Mouse (Mus musculus) limb, embryonic 13.5 days (tissue): ENCODE measurements at regions not wholly inside any gene's neighbourhood (a gene's known extent, or its start where the extent isn't known, plus 50 kb on each side); places are given as distances from the start of the nearest gene placed in this dataset.

Source experiments
- ATAC-seq: fragments of 200-750 bp; cut with Nextera tagmentation; 2 replicates; pipeline ENCODE4 v1.8.0; 2017; ENCODE audit warnings: low read depth, moderate number of reproducible peaks, moderate TSS enrichment; ENCODE audit not compliant: low FRiP score
- H3K27ac ChIP-seq: fragments of 300-500 bp; sonication (generic); 2 replicates; pipeline ENCODE4 v1.5.1; 2015; ENCODE audit warnings: inconsistent platforms, mild to moderate bottlenecking, moderate library complexity
- H3K27me3 ChIP-seq: fragments of 300-500 bp; sonication (generic); 2 replicates; pipeline ENCODE4 v1.6.1; 2015; ENCODE audit warnings: mild to moderate bottlenecking, inconsistent platforms
- H3K36me3 ChIP-seq: fragments of 300-500 bp; sonication (generic); 2 replicates; pipeline ENCODE4 v1.6.1; 2015; ENCODE audit warnings: inconsistent platforms, mild to moderate bottlenecking, moderate library complexity
- H3K4me1 ChIP-seq: fragments of 300-500 bp; sonication (generic); 2 replicates; pipeline ENCODE4 v1.6.1; 2015; ENCODE audit warnings: inconsistent platforms
- H3K4me2 ChIP-seq: fragments of 300-500 bp; sonication (generic); replicated peaks from 2 replicates; pipeline ENCODE4 v1.6.1; 2015; ENCODE audit warnings: inconsistent platforms, mild to moderate bottlenecking, moderate library complexity
- H3K4me3 ChIP-seq: fragments of 300-500 bp; sonication (generic); 2 replicates; pipeline ENCODE4 v1.5.1; 2015; ENCODE audit warnings: moderate library complexity, mild to moderate bottlenecking, inconsistent platforms
- H3K9ac ChIP-seq: fragments of 300-500 bp; sonication (generic); 2 replicates; pipeline ENCODE4 v1.6.1; 2015; ENCODE audit warnings: mild to moderate bottlenecking, inconsistent platforms
- H3K9me3 ChIP-seq: fragments of 300-500 bp; sonication (generic); 2 replicates; pipeline ENCODE4 v1.6.1; 2016; ENCODE audit warnings: inconsistent platforms
- WGBS: fragments of 180-500 bp; shearing (Covaris S2); methylation state at CpG from one replicate; pipeline ENCODE4 v1.1.7; 2015; 5-methylcytosine and 5-hydroxymethylcytosine counted together

GRCm38 (mm10) chr4:125922317-125922878 lies 102.0 kb upstream of the Csf3r start:
- Histone ChIP-seq H3K4me2 (no peak overlapping the region), H3K36me3 (no peaks in the 10 kb centered on the region), H3K27me3 (peaks cover 63% of the 10 kb centered on the region), H3K9me3 (no peaks in the 10 kb centered on the region), H3K4me1 (peaks cover 5% of the 10 kb centered on the region; the same call in 1 of the 2 replicates), H3K4me3 (no peak overlapping the region), H3K27ac (no peak overlapping the region), H3K9ac (no peak overlapping the region)
- no peak for ATAC-seq
- WGBS, result 17% methylated on average over 11 of the region's 11 CpGs

GRCm38 (mm10) chr4:125923225-125923624 lies 101.1 kb upstream of the Csf3r start:
- Histone ChIP-seq H3K4me2 (no peak overlapping the region), H3K9me3 (no peaks in the 10 kb centered on the region), H3K4me1 (peaks cover 5% of the 10 kb centered on the region; the same call in 1 of the 2 replicates), H3K36me3 (no peaks in the 10 kb centered on the region), H3K27ac (no peak overlapping the region), H3K4me3 (no peak overlapping the region), H3K27me3 (peaks cover 61% of the 10 kb centered on the region), H3K9ac (no peak overlapping the region)
- no peak for ATAC-seq
- WGBS, result 53% methylated on average over 7 of the region's 7 CpGs

GRCm38 (mm10) chr4:125928196-125928595 lies 96.2 kb upstream of the Csf3r start:
- Histone ChIP-seq H3K4me3 (no peak overlapping the region), H3K9ac (no peak overlapping the region), H3K4me2 (no peak overlapping the region), H3K27me3 (peaks cover 49% of the 10 kb centered on the region), H3K36me3 (no peaks in the 10 kb centered on the region), H3K27ac (no peak overlapping the region), H3K9me3 (no peaks in the 10 kb centered on the region), H3K4me1 (no peaks in the 10 kb centered on the region; the same call in 1 of the 2 replicates)
- ATAC-seq, result no peak
- whole genome bisulfite sequencing, result 44% methylated on average over 4 of the region's 4 CpGs

GRCm38 (mm10) chr4:125929122-125929772 lies 95.1 kb upstream of the Csf3r start:
- Histone ChIP-seq H3K4me2 (no peak overlapping the region), H3K9me3 (no peaks in the 10 kb centered on the region), H3K27ac (no peak overlapping the region), H3K4me1 (no peaks in the 10 kb centered on the region; the same call in 1 of the 2 replicates), H3K27me3 (peaks cover 50% of the 10 kb centered on the region), H3K4me3 (no peak overlapping the region), H3K36me3 (no peaks in the 10 kb centered on the region), H3K9ac (no peak overlapping the region)
- 67% methylated on average over 17 of the region's 17 CpGs for whole genome bisulfite sequencing
- no peak for ATAC-seq

- WGBS, result 44% methylated on average over 10 of the region's 10 CpGs
- Histone ChIP-seq H3K4me2 (no peak overlapping the region), H3K4me3 (no peak overlapping the region), H3K9ac (no peak overlapping the region), H3K27me3 (peaks cover 50% of the 10 kb centered on the region), H3K27ac (no peak overlapping the region), H3K9me3 (no peaks in the 10 kb centered on the region), H3K4me1 (no peaks in the 10 kb centered on the region; the same call in 1 of the 2 replicates), H3K36me3 (no peaks in the 10 kb centered on the region)
- ATAC-seq, result no peak
Measured at GRCm38 (mm10) chr4:125930764-125931163, 93.6 kb upstream of the Csf3r start.

GRCm38 (mm10) chr4:125931321-125931720 lies 93.0 kb upstream of the Csf3r start:
- H3K36me3 ChIP-seq, result no peaks in the 10 kb centered on the region
- H3K27ac ChIP-seq, result no peak overlapping the region
- peaks cover 50% of the 10 kb centered on the region for H3K27me3 ChIP-seq
- no peaks in the 10 kb centered on the region; the same call in 1 of the 2 replicates for H3K4me1 ChIP-seq
- no peak overlapping the region for H3K9ac ChIP-seq
- H3K4me2 ChIP-seq, result no peak overlapping the region
- 55% methylated on average over 6 of the region's 6 CpGs for WGBS
- no peak for ATAC-seq
- no peak overlapping the region for H3K4me3 ChIP-seq
- no peaks in the 10 kb centered on the region for H3K9me3 ChIP-seq

GRCm38 (mm10) chr4:125932036-125932756 lies 92.2 kb upstream of the Csf3r start:
- no peaks in the 10 kb centered on the region; the same call in 1 of the 2 replicates for H3K4me1 ChIP-seq
- H3K27ac ChIP-seq, result no peak overlapping the region
- H3K9ac ChIP-seq, result no peak overlapping the region
- WGBS, result 70% methylated on average over 22 of the region's 22 CpGs
- ATAC-seq, result no peak
- no peak overlapping the region for H3K4me3 ChIP-seq
- H3K27me3 ChIP-seq, result peaks cover 50% of the 10 kb centered on the region
- no peak overlapping the region for H3K4me2 ChIP-seq
- H3K9me3 ChIP-seq, result no peaks in the 10 kb centered on the region
- no peaks in the 10 kb centered on the region for H3K36me3 ChIP-seq

GRCm38 (mm10) chr4:125936357-125936756 lies 88.0 kb upstream of the Csf3r start:
- ATAC-seq, result no peak

GRCm38 (mm10) chr4:125938186-125938585 lies 86.2 kb upstream of the Csf3r start:
- 44% methylated on average over 6 of the region's 6 CpGs for WGBS
- ATAC-seq, result no peak
- Histone ChIP-seq H3K27ac (no peak overlapping the region), H3K9me3 (no peaks in the 10 kb centered on the region), H3K4me3 (no peak overlapping the region), H3K4me2 (no peak overlapping the region), H3K27me3 (peaks cover 32% of the 10 kb centered on the region), H3K9ac (no peak overlapping the region), H3K4me1 (no peaks in the 10 kb centered on the region), H3K36me3 (no peaks in the 10 kb centered on the region)

More at GRCm38 (mm10) chr4:125936357-125936756, 88.0 kb upstream of the Csf3r start:
- Histone ChIP-seq H3K4me1 (no peaks in the 10 kb centered on the region), H3K27me3 (peaks cover 36% of the 10 kb centered on the region), H3K36me3 (no peaks in the 10 kb centered on the region), H3K4me2 (no peak overlapping the region), H3K9me3 (no peaks in the 10 kb centered on the region), H3K9ac (no peak overlapping the region), H3K27ac (no peak overlapping the region), H3K4me3 (no peak overlapping the region)
- WGBS, result 67% methylated on average over 7 of the region's 7 CpGs

- ATAC-seq, result no peak
- H3K27me3 ChIP-seq, result peaks cover 28% of the 10 kb centered on the region
- no peak overlapping the region for H3K4me2 ChIP-seq
- no peak overlapping the region for H3K4me3 ChIP-seq
- no peaks in the 10 kb centered on the region for H3K36me3 ChIP-seq
- no peak overlapping the region for H3K27ac ChIP-seq
- no peaks in the 10 kb centered on the region for H3K9me3 ChIP-seq
- no peak overlapping the region for H3K9ac ChIP-seq
- WGBS, result 55% methylated on average over 5 of the region's 5 CpGs
- no peaks in the 10 kb centered on the region for H3K4me1 ChIP-seq
Measured at GRCm38 (mm10) chr4:125941266-125941665, 83.1 kb upstream of the Csf3r start.

GRCm38 (mm10) chr4:125941916-125942315 lies 82.4 kb upstream of the Csf3r start:
- Histone ChIP-seq H3K4me3 (no peak overlapping the region), H3K27me3 (peaks cover 28% of the 10 kb centered on the region), H3K36me3 (no peaks in the 10 kb centered on the region), H3K4me1 (no peaks in the 10 kb centered on the region), H3K4me2 (no peak overlapping the region), H3K27ac (no peak overlapping the region), H3K9me3 (no peaks in the 10 kb centered on the region), H3K9ac (no peak overlapping the region)
- WGBS, result 42% methylated on average over 3 of the region's 3 CpGs
- no peak for ATAC-seq

GRCm38 (mm10) chr4:125945062-125945461 lies 79.3 kb upstream of the Csf3r start:
- no peak for ATAC-seq

More at GRCm38 (mm10) chr4:125945062-125945461, 79.3 kb upstream of the Csf3r start:
- 72% methylated on average over 2 of the region's 2 CpGs for WGBS
- Histone ChIP-seq H3K9ac (no peak overlapping the region), H3K4me2 (no peak overlapping the region), H3K4me3 (no peak overlapping the region), H3K36me3 (no peaks in the 10 kb centered on the region), H3K9me3 (no peaks in the 10 kb centered on the region), H3K4me1 (no peaks in the 10 kb centered on the region), H3K27ac (no peak overlapping the region), H3K27me3 (peaks cover 25% of the 10 kb centered on the region)
